Comparison of ENCODE assay signal across 13 mouse cellular contexts in genomic region chr9:102763520-102763919, GRCm38 (mm10). TPM values are rescaled to one million over a fixed set of nuclear protein-coding genes. Genes with fewer than 3 reads are reported as not detected.
DNase-seq lines count a peak whose midpoint lies in the region.
"Had no signal": no experiment of that assay in that cellular context is flagged by ENCODE, and none has a peak within 500 bp of the region (broad histone marks: within the 10 kb centered on the region; RNA-seq: fewer than 3 reads in every experiment).

No protein-coding gene starts in this region.

- no peak for DNase-seq in heart, embryonic 10.5 days (ENCODE audit: low spot score)
- DNase-seq in heart, postnatal 36 days: no peak
- DNase-seq in ZHBTc4 (ENCODE audit: low read depth, low spot score): peak; percentile 68
- DNase-seq in kidney, adult 9 months: peak; percentile 56
- DNase-seq in mesoderm, embryonic 11.5 days (ENCODE audit: low read depth, low spot score): peak; percentile 47
- DNase-seq in cerebellum, postnatal 36 days: no peak
- no peak for DNase-seq in right cerebral cortex, adult 18-20 months
- DNase-seq in layer of hippocampus, postnatal 36 days: no peak
- DNase-seq: adrenal gland, adult 8-10 months; cerebellum, postnatal 10 days; right cerebral cortex, postnatal 14 days; thymus, postnatal 25 days had no signal

- intact Hi-C loops in heart, postnatal 36 days (cut with DNase I): no loop called here

- no peaks in the 10 kb centered on the region for H3K36me3 ChIP-seq in heart, embryonic 10.5 days
- H3K36me3 ChIP-seq: hindbrain, embryonic 10.5 days had no signal

- WGBS in heart, embryonic 10.5 days: 43% methylated on average over 8 of the region's 8 CpGs

- H3K27ac ChIP-seq in heart, embryonic 10.5 days: peak overlapping the region; percentile 64; the same call in 1 of the 2 replicates
- H3K27ac ChIP-seq: hindbrain, embryonic 10.5 days had no signal

- no peaks in the 10 kb centered on the region for H3K9me3 ChIP-seq in heart, embryonic 10.5 days
- H3K9me3 ChIP-seq: hindbrain, embryonic 10.5 days had no signal

- H3K27me3 ChIP-seq in heart, embryonic 10.5 days (ENCODE audit: insufficient read depth, poor library complexity, severe bottlenecking): no peaks in the 10 kb centered on the region

- H3K4me3 ChIP-seq in heart, embryonic 10.5 days: no peak overlapping the region
- H3K4me3 ChIP-seq: hindbrain, embryonic 10.5 days had no signal

- H3K4me1 ChIP-seq in heart, embryonic 10.5 days: peaks cover 30% of the 10 kb centered on the region

RNA-seq across cellular contexts. Expression of gene Amotl2, which starts 47.0 kb away (rescaled TPM):
- polyA plus RNA-seq in heart, embryonic 10.5 days (2016; fragmentation: Nextera tagmentation; extraction: Ambion mirVana): 52.5 and 54.8 TPM in 2 replicates
- total RNA-seq in heart, postnatal 36 days (2021): 10 to 100 TPM; 67.5 to 79.0 TPM
- total RNA-seq in layer of hippocampus, postnatal 36 days (2021): 10 to 100 TPM; 17.2 to 18.6 TPM

Comparison
In these comparisons a context has a peak if more than half of its experiments do, and no peak if none do; other contexts are left out.
1. DNase-seq: peak in ZHBTc4 (single experiment), kidney, adult 9 months (single experiment) and mesoderm, embryonic 11.5 days (single experiment); none in heart, embryonic 10.5 days (single experiment), heart, postnatal 36 days (0 of 2), cerebellum, postnatal 36 days (0 of 2), right cerebral cortex, adult 18-20 months (single experiment) and layer of hippocampus, postnatal 36 days (0 of 2).